Mouse (Mus musculus) liver, postnatal 0 days (tissue): ENCODE measurements around the gene Qtrt2. TPM values are rescaled to one million over a fixed set of nuclear protein-coding genes. Genes with fewer than 3 reads are reported as not detected.

Experiments used
- ATAC-seq: fragments of 200-750 bp; cut with Nextera tagmentation; 2 replicates; pipeline ENCODE4 v1.8.0; 2017; ENCODE audit warnings: mild to moderate bottlenecking, moderate library complexity
- DNase-seq: peaks from one replicate; pipeline ENCODE4 v3.0.0-alpha.2; 2016
- H3K27ac ChIP-seq: fragments of 300-500 bp; sonication (generic); 2 replicates; pipeline ENCODE4 v1.5.1; 2014; ENCODE audit warnings: antibody characterized with exemption, moderate library complexity, mild to moderate bottlenecking, low read depth
- H3K27me3 ChIP-seq: fragments of 300-500 bp; sonication (generic); 2 replicates; pipeline ENCODE4 v1.6.1; 2014; ENCODE audit warnings: low read length, control low read depth, mixed read lengths; ENCODE audit not compliant: insufficient read depth
- H3K36me3 ChIP-seq: fragments of 300-500 bp; sonication (generic); replicated peaks from 2 replicates; pipeline ENCODE4 v1.6.1; 2014; ENCODE audit warnings: mild to moderate bottlenecking, control low read depth, low read length, moderate library complexity, mixed read lengths; ENCODE audit not compliant: insufficient read depth
- H3K4me1 ChIP-seq: fragments of 300-500 bp; sonication (generic); 2 replicates; pipeline ENCODE4 v1.6.1; 2014; ENCODE audit warnings: antibody characterized with exemption, mild to moderate bottlenecking, control low read depth; ENCODE audit not compliant: insufficient read depth
- H3K4me2 ChIP-seq: fragments of 300-500 bp; sonication (generic); 2 replicates; pipeline ENCODE4 v1.6.1; 2014; ENCODE audit warnings: low read depth, mild to moderate bottlenecking, low read length, moderate library complexity, mixed read lengths
- H3K4me3 ChIP-seq: fragments of 300-500 bp; sonication (generic); 2 replicates; pipeline ENCODE4 v1.5.1; 2014; ENCODE audit warnings: low read depth, low read length
- H3K9ac ChIP-seq: fragments of 300-500 bp; sonication (generic); replicated peaks from 2 replicates; pipeline ENCODE4 v1.6.1; 2014; ENCODE audit warnings: mild to moderate bottlenecking, moderate library complexity
- H3K9me3 ChIP-seq: fragments of 300-500 bp; sonication (generic); 2 replicates; pipeline ENCODE4 v1.6.1; 2016; ENCODE audit warnings: mild to moderate bottlenecking, control low read depth, low read length, mixed read lengths
- CTCF ChIP-seq: sonication (generic); IDR thresholded peaks from 2 replicates; pipeline ENCODE4 v1.5.1; 2016; ENCODE audit warnings: antibody characterized with exemption, low read depth
- EP300 ChIP-seq: IDR thresholded peaks from 2 replicates; pipeline ENCODE4 v1.6.1; 2016; ENCODE audit warnings: antibody characterized with exemption, low read depth, mild to moderate bottlenecking
- WGBS: fragments of 180-500 bp; shearing (Covaris S2); extraction: QIAGEN DNeasy Blood & Tissue Kit; methylation state at CpG from one replicate; pipeline ENCODE4 v1.1.7; 2014; ENCODE audit not compliant: insufficient replicate concordance; 5-methylcytosine and 5-hydroxymethylcytosine counted together
- polyA plus RNA-seq: library from polyadenylated mRNA; unstranded; fragments of >200 nt; fragmentation: Nextera tagmentation; extraction: Ambion mirVana; gene quantifications from 2 replicates; pipeline ENCODE4 v1.2.1, GENCODE M21; 2015

Qtrt2 gene
- polyA plus RNA-seq, 1 experiment from 2014 or later = 4.7 TPM

DNA sequence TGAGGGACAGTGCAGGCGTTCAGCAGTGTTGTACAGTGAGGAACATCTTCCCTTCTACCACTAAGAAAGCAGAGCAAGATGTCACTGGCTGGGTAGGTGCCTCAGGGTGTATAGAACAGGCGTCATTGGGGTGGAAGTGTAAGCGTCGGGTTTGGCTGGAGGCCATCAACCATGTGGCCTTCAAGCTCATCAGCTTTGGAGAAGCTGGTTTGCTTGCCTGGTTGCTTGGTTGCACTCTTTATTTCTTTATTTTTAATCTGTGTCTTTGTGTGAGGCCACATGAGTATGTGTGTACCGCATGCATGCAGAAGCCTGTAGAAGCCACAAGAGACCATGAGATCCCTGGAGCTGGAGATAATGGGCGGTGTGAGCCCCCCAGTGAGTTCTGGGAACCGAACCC lies 5.7 kb upstream of the Qtrt2 start:
- ATAC-seq = no peak
- Histone ChIP-seq H3K27ac (no peak overlapping the region), H3K9me3 (no peaks in the 10 kb centered on the region), H3K4me2 (no peak overlapping the region), H3K4me1 (0 out of 2 replicates have a peak, but pooled peaks cover 3% of the 10 kb centered on the region), H3K4me3 (no peak overlapping the region), H3K9ac (no peak overlapping the region), H3K27me3 (no peaks in the 10 kb centered on the region), H3K36me3 (no peaks in the 10 kb centered on the region)
- no peak for TF ChIP-seq EP300
- no peak for TF ChIP-seq CTCF
- DNase-seq = no peak
- WGBS = 81% methylated on average over 7 of the region's 7 CpGs

DNA sequence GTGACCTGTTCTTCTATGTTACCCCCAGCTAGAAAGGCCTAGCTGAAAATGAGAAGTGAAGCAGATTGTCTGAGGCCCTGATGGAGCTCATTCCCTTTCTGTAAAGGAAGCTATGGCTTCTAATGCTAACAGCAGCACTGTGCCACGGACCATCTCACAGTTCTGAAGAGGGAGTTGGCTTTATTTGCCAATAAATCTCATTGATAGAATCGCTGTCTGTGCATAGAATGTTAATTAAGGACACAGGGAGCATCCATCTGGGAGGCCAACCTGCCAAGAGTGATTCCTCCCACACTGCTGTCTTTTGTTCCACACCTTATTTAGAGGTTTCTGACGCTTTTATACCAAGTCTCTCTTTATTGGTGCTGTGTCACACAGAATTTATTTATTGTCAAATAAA lies 4.9 kb upstream of the Qtrt2 start:
- Histone ChIP-seq H3K4me3 (no peak overlapping the region), H3K9me3 (no peaks in the 10 kb centered on the region), H3K4me2 (no peak overlapping the region), H3K9ac (no peak overlapping the region), H3K27ac (no peak overlapping the region), H3K27me3 (no peaks in the 10 kb centered on the region), H3K4me1 (0 out of 2 replicates have a peak, but pooled peaks cover 3% of the 10 kb centered on the region), H3K36me3 (no peaks in the 10 kb centered on the region)
- TF ChIP-seq EP300 (no peak), CTCF (no peak)
- ATAC-seq (no peak), DNase-seq (no peak)
- 74% methylated on average over 3 of the region's 3 CpGs for WGBS

DNA sequence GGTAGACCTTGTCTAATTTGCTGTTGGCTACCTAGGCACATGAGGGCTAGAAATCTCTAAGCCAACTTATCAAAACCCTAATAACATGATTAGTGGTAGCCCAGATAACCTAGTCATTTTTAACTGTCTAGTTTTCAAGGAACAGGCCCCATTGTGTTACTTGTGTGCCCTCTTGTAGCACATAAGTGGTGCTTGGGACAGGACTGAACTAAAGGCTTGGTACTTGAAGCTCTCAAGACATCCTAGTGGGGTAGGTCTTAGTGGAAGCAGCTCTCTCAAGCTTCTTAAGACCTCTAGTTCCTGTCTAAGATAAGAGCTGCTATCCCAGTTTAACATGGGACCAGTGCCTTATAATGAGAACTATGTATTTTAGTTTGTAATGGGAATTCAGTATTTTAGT lies 4.0 kb upstream of the Qtrt2 start:
- Histone ChIP-seq H3K27me3 (no peaks in the 10 kb centered on the region), H3K4me3 (no peak overlapping the region), H3K4me1 (0 out of 2 replicates have a peak, but pooled peaks cover 3% of the 10 kb centered on the region), H3K4me2 (no peak overlapping the region), H3K9ac (no peak overlapping the region), H3K36me3 (no peaks in the 10 kb centered on the region), H3K27ac (no peak overlapping the region), H3K9me3 (no peaks in the 10 kb centered on the region)
- DNase-seq = no peak
- TF ChIP-seq CTCF (no peak), EP300 (no peak)
- no peak for ATAC-seq

DNA sequence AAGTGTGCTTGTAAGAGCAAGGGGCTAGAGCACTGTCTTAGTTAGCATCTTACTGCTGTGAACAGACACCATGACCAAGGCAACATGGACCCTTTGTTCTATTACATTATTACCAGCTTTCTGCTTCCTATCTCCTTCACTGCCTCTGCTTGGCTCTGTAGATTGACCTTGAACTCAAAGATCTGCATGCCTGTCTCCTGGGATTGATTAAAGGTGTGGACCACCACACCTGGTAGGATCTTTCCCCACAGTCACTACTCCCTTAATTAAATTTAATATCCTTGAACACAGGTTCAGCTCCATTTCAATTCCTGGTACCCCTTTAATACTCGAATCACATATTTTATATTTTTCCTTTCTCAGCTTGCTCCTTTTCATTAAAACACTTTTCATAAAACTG lies 763 bp downstream of the Qtrt2 start:
- H3K4me1 ChIP-seq = 0 out of 2 replicates have a peak, but pooled peaks cover 3% of the 10 kb centered on the region
- no peak overlapping the region for H3K9ac ChIP-seq
- H3K4me2 ChIP-seq = no peak overlapping the region
- no peak for DNase-seq
- H3K9me3 ChIP-seq = no peaks in the 10 kb centered on the region
- no peak overlapping the region for H3K4me3 ChIP-seq
- no peaks in the 10 kb centered on the region for H3K36me3 ChIP-seq
- ATAC-seq = no peak
- WGBS = 75% methylated on average over 1 of the region's 1 CpGs
- TF ChIP-seq CTCF (no peak), EP300 (no peak)
- H3K27me3 ChIP-seq = no peaks in the 10 kb centered on the region
- no peak overlapping the region for H3K27ac ChIP-seq

DNA sequence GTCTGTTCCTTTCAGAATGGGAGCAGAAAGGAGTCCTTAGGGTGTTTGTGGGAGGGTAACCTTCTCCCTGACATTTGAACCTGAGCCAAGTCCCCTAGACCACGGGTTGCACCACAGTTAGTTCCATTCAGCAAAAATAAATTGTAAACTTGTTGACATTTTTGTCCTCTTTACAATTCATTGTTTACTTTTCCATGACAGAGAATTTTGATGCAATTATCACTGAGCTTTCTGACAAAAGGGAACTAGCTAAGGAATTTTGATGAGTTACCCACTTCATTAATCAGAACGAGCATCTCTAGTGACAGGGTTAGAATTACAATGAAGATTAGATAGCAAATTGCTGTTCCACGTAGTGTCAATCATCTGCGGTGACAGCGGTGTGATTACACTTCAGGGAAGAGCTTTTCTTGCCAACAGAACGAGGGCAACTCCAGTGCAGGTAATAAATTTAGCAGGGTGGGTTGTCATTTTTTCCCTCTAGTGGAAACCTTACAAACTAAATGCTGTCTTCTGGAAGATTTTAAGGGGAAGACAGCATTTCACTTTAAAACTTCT lies 1.5 kb downstream of the Qtrt2 start:
- no peak overlapping the region for H3K9ac ChIP-seq
- no peak overlapping the region for H3K27ac ChIP-seq
- WGBS = 63% methylated on average over 6 of the region's 6 CpGs
- H3K4me1 ChIP-seq = 0 out of 2 replicates have a peak, but pooled peaks cover 3% of the 10 kb centered on the region
- TF ChIP-seq CTCF (no peak), EP300 (no peak)
- no peaks in the 10 kb centered on the region for H3K9me3 ChIP-seq
- no peak overlapping the region for H3K4me3 ChIP-seq
- ATAC-seq (no peak), DNase-seq (no peak)
- no peaks in the 10 kb centered on the region for H3K36me3 ChIP-seq
- H3K4me2 ChIP-seq = no peak overlapping the region
- H3K27me3 ChIP-seq = no peaks in the 10 kb centered on the region

DNA sequence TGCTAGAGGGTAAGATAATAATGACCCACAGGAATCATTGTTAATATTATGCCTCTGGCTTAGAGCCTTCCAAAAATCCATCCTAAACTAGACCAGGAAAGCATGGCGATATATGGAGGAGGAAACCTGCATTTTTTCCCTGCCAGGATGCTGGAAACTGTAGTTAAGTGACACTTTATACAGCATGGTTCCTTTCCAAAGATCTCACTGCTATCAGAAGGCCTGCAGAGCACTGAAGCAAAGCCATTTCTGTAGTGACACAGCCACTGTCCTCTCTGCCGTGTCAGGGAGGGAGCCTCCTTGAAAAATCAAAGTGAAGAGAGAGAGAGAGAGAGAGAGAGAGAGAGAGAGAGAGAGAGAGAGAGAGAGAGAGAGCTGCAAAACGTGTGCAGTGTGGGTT lies 4.0 kb downstream of the Qtrt2 start:
- TF ChIP-seq CTCF (no peak), EP300 (no peak)
- H3K36me3 ChIP-seq = no peaks in the 10 kb centered on the region
- 71% methylated on average over 3 of the region's 3 CpGs for WGBS

DNA sequence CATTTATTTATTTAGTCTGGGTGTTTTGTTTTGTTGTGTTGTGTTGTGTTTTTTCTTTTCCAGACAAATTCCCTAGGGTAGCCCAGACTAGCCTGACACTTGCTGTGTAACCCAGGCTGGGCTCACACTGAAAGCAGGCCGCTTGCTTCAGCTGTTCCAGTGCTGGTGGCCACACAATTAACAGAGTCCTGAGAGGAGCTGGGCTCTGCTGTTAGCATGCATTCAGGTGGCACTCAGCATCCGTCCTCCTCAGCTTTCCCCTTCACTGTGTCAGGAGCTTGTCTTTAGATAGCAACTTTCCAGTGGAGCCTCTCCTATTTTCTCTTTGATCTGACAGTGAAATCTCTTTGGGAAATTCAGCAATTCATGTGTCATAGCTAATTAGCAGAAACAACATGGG lies 4.6 kb downstream of the Qtrt2 start:
- no peaks in the 10 kb centered on the region for H3K9me3 ChIP-seq
- no peak overlapping the region for H3K9ac ChIP-seq
- 71% methylated on average over 2 of the region's 2 CpGs for WGBS
- DNase-seq = no peak
- no peak overlapping the region for H3K27ac ChIP-seq
- no peaks in the 10 kb centered on the region for H3K27me3 ChIP-seq
- no peaks in the 10 kb centered on the region for H3K36me3 ChIP-seq
- no peak for ATAC-seq
- no peak overlapping the region for H3K4me3 ChIP-seq
- TF ChIP-seq EP300 (no peak), CTCF (no peak)
- H3K4me1 ChIP-seq = no peaks in the 10 kb centered on the region
- no peak overlapping the region for H3K4me2 ChIP-seq

More for the DNA sequence above, 4.0 kb downstream of the Qtrt2 start:
- no peaks in the 10 kb centered on the region for H3K27me3 ChIP-seq
- no peaks in the 10 kb centered on the region for H3K4me1 ChIP-seq
- no peak overlapping the region for H3K4me3 ChIP-seq
- H3K4me2 ChIP-seq = no peak overlapping the region
- no peak overlapping the region for H3K9ac ChIP-seq
- no peak for ATAC-seq
- no peaks in the 10 kb centered on the region for H3K9me3 ChIP-seq
- no peak overlapping the region for H3K27ac ChIP-seq
- no peak for DNase-seq
